Mouse (Mus musculus): ENCODE results near the gene Isyna1. TPM values are rescaled to one million over a fixed set of nuclear protein-coding genes. Genes with fewer than 3 reads are reported as not detected.

The Isyna1 gene
- polyA plus RNA-seq, 1 experiment: 92.4 TPM

DNA sequence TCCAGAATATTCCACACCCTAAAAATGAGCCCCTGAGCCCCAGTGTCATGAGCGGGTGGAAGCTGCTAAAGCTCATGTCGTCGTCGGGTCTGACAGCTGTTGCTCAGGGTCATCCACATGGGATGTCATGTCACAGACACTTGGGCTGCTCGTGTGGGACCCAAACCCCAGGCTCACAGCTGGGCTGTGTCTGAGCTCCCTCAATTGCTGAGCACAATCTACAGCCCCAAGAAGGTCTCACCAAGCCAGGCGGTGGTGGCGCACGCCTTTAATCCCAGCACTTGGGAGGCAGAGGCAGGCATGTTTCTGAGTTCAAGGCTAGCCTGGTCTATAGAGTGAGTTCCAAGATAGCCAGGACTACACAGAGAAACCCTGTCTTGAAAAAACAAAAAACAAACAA lies 21.1 kb downstream of the Isyna1 start:
- TF ChIP-seq CTCF (IDR thresholded peaks at IDR 0.05; ENCODE audit: extremely low read depth, insufficient read length, insufficient replicate concordance, low read depth, low read length): no peak
- no peak for TF ChIP-seq POLR2A (IDR thresholded peaks at IDR 0.05; ENCODE audit: low read depth, low read length)
- 87% methylated on average over 8 of the region's 8 CpGs for WGBS
- H3K36me3 ChIP-seq (ENCODE audit: control insufficient read depth, insufficient read depth, low read length): no peaks in the 10 kb centered on the region
- peaks cover 10% of the 10 kb centered on the region for H3K4me1 ChIP-seq (ENCODE audit: control insufficient read depth, insufficient read depth, insufficient read length, low read length)
- H3K27me3 ChIP-seq (ENCODE audit: control insufficient read depth, insufficient read depth, low read length): no peaks in the 10 kb centered on the region
- H3K4me3 ChIP-seq (ENCODE audit: low read depth, low read length): no peak overlapping the region
- H3K27ac ChIP-seq (ENCODE audit: insufficient read depth, low read depth, low read length): no peak overlapping the region

DNA sequence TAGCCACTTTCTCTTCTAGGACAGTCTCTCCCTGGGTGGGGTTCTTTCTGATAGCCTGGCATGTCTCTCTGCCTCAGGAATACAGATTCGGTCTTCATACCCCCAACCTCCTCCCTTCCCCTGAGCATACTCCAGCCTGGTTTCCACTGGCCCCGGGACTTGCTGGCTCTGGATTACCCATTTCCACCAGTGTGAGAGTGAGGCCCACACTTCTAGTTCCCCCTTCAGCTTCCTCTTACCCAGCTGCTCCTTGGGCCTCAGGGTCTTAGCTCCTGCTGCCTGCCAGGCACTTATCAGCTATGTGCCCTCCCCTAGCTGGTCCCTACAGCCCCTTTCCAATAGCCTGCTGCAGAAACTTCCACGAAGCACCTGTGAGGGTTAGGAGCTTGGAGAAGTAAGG lies 21.7 kb downstream of the Isyna1 start, which contains the start of gene Lrrc25:
Gene Lrrc25, plus strand, starts transcription at position 262 of the 400 bp plus-strand sequence.
- Histone ChIP-seq H3K36me3 (ENCODE audit: control insufficient read depth, insufficient read depth, low read length) (no peaks in the 10 kb centered on the region), H3K4me1 (ENCODE audit: control insufficient read depth, insufficient read depth, insufficient read length, low read length) (peaks cover 7% of the 10 kb centered on the region), H3K27me3 (ENCODE audit: control insufficient read depth, insufficient read depth, low read length) (no peaks in the 10 kb centered on the region), H3K27ac (ENCODE audit: insufficient read depth, low read depth, low read length) (peak within 1 kb of the TSS; percentile 63), H3K4me3 (ENCODE audit: low read depth, low read length) (peak within 1 kb of the TSS; percentile 48)
- WGBS: 67% methylated on average over 3 of the region's 3 CpGs
- TF ChIP-seq CTCF (IDR thresholded peaks at IDR 0.05; ENCODE audit: extremely low read depth, insufficient read length, insufficient replicate concordance, low read depth, low read length): no peak

DNA sequence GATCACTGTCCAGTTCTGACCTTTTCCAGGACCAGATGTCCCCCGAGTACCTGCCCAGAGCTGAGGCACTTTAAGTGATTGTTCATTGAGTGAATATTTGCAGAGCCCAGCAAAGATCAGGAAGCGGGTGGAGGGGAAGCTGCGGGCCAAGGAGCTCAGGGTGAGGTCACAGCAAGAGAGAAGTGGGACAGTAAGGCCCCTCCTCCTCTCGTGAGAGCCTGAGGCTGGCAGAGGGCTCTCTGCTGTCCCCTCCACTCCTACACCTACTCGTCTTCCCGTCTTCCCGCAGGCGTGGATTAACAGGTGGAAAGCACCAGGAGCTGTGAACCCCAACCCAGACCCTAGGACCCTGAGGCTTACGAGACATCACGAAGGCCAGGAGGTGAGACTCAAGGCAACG lies 22.5 kb downstream of the Isyna1 start:
- H3K4me3 ChIP-seq (ENCODE audit: low read depth, low read length): peak overlapping the region; percentile 48

DNA sequence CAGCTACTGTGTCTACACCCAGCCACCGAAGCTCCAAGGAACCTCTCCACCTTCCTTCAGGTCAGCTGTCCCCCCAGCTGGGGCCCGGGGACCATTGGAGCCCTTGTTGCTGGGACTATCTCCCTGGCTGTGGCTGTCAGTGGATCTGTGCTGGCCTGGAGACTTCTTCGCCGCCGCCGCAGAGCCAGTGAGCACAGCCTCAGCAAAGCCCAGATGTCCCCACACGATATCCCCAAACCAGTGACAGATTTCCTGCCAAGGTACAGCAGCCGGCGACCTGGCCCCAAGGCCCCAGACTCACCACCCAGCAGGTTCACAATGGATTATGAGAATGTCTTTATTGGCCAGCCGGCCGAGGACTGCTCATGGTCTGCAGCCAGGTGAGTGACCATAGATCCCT lies 23.8 kb downstream of the Isyna1 start:
- Histone ChIP-seq H3K36me3 (ENCODE audit: control insufficient read depth, insufficient read depth, low read length) (no peaks in the 10 kb centered on the region), H3K27me3 (ENCODE audit: control insufficient read depth, insufficient read depth, low read length) (no peaks in the 10 kb centered on the region), H3K4me3 (ENCODE audit: low read depth, low read length) (peak overlapping the region; percentile 48), H3K27ac (ENCODE audit: insufficient read depth, low read depth, low read length) (peak overlapping the region; percentile 41; the same call in 1 of the 2 replicates), H3K4me1 (ENCODE audit: control insufficient read depth, insufficient read depth, insufficient read length, low read length) (peaks cover 2% of the 10 kb centered on the region)
- TF ChIP-seq CTCF (IDR thresholded peaks at IDR 0.05; ENCODE audit: extremely low read depth, insufficient read length, insufficient replicate concordance, low read depth, low read length) (no peak), POLR2A (IDR thresholded peaks at IDR 0.05; ENCODE audit: low read depth, low read length) (no peak)
- WGBS: 86% methylated on average over 11 of the region's 11 CpGs

More for the DNA sequence above, 22.5 kb downstream of the Isyna1 start:
- Histone ChIP-seq H3K36me3 (ENCODE audit: control insufficient read depth, insufficient read depth, low read length) (no peaks in the 10 kb centered on the region), H3K27me3 (ENCODE audit: control insufficient read depth, insufficient read depth, low read length) (no peaks in the 10 kb centered on the region), H3K27ac (ENCODE audit: insufficient read depth, low read depth, low read length) (peak overlapping the region; percentile 48), H3K4me1 (ENCODE audit: control insufficient read depth, insufficient read depth, insufficient read length, low read length) (peaks cover 3% of the 10 kb centered on the region)
- TF ChIP-seq POLR2A (IDR thresholded peaks at IDR 0.05; ENCODE audit: low read depth, low read length): no peak
- TF ChIP-seq CTCF (IDR thresholded peaks at IDR 0.05; ENCODE audit: extremely low read depth, insufficient read length, insufficient replicate concordance, low read depth, low read length): no peak
- 61% methylated on average over 11 of the region's 11 CpGs for WGBS

DNA sequence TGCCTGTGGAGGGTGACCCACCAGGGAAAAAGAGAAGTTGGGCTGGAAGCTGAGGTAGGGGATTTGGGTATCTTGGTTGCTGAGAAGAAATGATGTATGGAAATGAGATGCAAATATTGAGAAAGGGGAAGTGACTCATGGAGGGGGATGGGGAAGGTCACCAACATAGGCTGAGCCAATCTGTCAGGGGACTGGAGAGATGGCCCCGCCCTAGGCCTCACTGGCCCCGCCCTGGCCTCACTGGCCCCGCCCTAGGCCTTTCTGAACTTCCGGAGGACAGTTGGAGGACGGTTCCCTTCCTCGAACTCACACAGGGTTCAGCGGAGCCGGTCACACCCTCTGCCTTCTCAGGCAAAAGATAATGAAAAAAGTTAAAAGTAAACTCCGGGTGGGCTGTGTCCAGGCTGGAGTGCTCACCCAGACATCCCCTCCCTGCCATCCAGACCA lies 24.7 kb downstream of the Isyna1 start:
- Histone ChIP-seq H3K27me3 (ENCODE audit: control insufficient read depth, insufficient read depth, low read length) (no peaks in the 10 kb centered on the region), H3K27ac (ENCODE audit: insufficient read depth, low read depth, low read length) (no peak overlapping the region), H3K36me3 (ENCODE audit: control insufficient read depth, insufficient read depth, low read length) (no peaks in the 10 kb centered on the region), H3K4me3 (ENCODE audit: low read depth, low read length) (peak overlapping the region; percentile 19), H3K4me1 (ENCODE audit: control insufficient read depth, insufficient read depth, insufficient read length, low read length) (peaks cover 2% of the 10 kb centered on the region)
- TF ChIP-seq POLR2A (IDR thresholded peaks at IDR 0.05; ENCODE audit: low read depth, low read length) (no peak), CTCF (IDR thresholded peaks at IDR 0.05; ENCODE audit: extremely low read depth, insufficient read length, insufficient replicate concordance, low read depth, low read length) (no peak)
- WGBS: 11% methylated on average over 9 of the region's 9 CpGs

DNA sequence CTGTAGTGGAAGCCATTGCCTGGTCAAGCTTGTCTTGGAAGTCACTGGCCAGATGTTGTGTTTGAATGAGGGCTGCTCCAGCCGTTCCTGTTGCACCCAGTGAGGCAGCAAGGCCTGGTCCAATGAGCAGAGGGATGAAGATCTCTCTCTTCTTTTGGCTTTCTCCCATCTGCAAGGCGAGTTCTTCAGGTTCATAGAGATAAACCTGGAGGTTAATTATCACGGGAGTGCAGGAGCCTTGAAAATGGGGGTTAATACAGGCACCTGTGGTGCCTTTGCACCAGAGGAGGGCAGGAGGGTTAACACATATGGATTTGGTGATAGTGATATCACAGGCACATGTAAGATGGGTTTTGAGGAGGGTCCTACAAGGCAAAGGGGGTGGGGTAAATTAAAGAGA lies 28.0 kb downstream of the Isyna1 start:
- Histone ChIP-seq H3K4me1 (ENCODE audit: control insufficient read depth, insufficient read depth, insufficient read length, low read length) (peaks cover 2% of the 10 kb centered on the region), H3K4me3 (ENCODE audit: low read depth, low read length) (no peak overlapping the region), H3K27me3 (ENCODE audit: control insufficient read depth, insufficient read depth, low read length) (no peaks in the 10 kb centered on the region), H3K27ac (ENCODE audit: insufficient read depth, low read depth, low read length) (no peak overlapping the region), H3K36me3 (ENCODE audit: control insufficient read depth, insufficient read depth, low read length) (no peaks in the 10 kb centered on the region)
- TF ChIP-seq CTCF (IDR thresholded peaks at IDR 0.05; ENCODE audit: extremely low read depth, insufficient read length, insufficient replicate concordance, low read depth, low read length): no peak
- 25% methylated on average over 3 of the region's 3 CpGs for WGBS

DNA sequence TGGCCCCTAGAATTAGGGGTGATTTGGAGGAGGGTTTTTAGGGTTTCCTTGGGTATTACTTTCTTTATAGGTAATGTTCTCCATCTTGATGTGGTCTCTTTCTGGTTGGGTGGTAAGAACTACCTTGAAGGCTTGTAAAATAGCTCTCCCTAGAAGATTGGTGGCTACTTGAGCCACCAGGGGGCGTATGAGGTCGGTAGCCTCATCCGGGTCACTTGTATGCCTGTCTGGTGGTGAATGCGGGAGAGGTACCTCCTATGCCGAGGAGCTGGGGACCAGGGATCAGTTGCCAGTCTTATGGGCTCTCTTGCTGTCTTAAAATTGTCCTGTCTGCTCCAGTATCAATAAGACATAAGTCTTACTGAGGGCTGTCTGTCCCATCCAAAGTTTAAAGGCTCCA lies 30.9 kb downstream of the Isyna1 start:
- Histone ChIP-seq H3K36me3 (ENCODE audit: control insufficient read depth, insufficient read depth, low read length) (no peaks in the 10 kb centered on the region), H3K4me1 (ENCODE audit: control insufficient read depth, insufficient read depth, insufficient read length, low read length) (peaks cover 6% of the 10 kb centered on the region), H3K4me3 (ENCODE audit: low read depth, low read length) (no peak overlapping the region), H3K27ac (ENCODE audit: insufficient read depth, low read depth, low read length) (no peak overlapping the region), H3K27me3 (ENCODE audit: control insufficient read depth, insufficient read depth, low read length) (no peaks in the 10 kb centered on the region)
- WGBS: 3% methylated on average over 5 of the region's 5 CpGs
- TF ChIP-seq POLR2A (IDR thresholded peaks at IDR 0.05; ENCODE audit: low read depth, low read length): no peak
- peak; percentile 75; the same call in 1 of the 2 replicates for TF ChIP-seq CTCF (IDR thresholded peaks at IDR 0.05; ENCODE audit: extremely low read depth, insufficient read length, insufficient replicate concordance, low read depth, low read length)
